Mouse (Mus musculus): Measurements from ENCODE around the gene Ndufc1. TPM values are rescaled to one million over a fixed set of nuclear protein-coding genes. Genes with fewer than 3 reads are reported as not detected.
"Not testable (repeated sequence)": the region's sequence is repeated elsewhere in the genome, so short reads cannot be mapped to it uniquely, and the experiment has no call there.

The Ndufc1 gene
- total and polyA plus RNA-seq, 3 experiments: 115 to 207 TPM; not detected in 1

DNA sequence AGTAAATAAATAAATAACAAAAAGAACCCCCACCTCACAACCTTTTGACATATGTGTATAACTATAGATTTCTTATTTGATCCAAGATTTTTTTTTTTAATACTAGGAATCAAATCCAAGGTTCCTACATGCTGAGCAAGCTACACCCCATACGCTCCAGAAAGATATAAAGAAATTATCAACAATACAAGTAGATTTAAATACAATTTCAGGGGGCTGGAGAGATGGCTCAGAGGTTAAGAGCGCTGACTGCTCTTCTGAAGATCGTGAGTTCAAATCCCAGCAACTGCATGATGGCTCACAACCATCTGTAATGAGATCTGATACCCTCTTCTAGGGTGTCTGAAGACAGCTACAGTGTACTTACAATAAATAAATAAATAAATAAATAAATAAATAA is 15.8 kb downstream of the Ndufc1 start:
- not testable (repeated sequence) for H3K36me3 ChIP-seq (ENCODE audit: control insufficient read depth in 1 of 2, insufficient read depth in 2 of 2, low read length in 2 of 2); H3K9ac ChIP-seq (ENCODE audit: control insufficient read depth, low read depth, low read length, poor library complexity, severe bottlenecking); DNase-seq (ENCODE audit: low read depth, low spot score); H3K4me3 ChIP-seq (ENCODE audit: control insufficient read depth in 1 of 2, insufficient read depth in 1 of 2, low read depth in 2 of 2, low read length in 2 of 2); H3K27me3 ChIP-seq (ENCODE audit: control insufficient read depth in 1 of 2, insufficient read depth in 2 of 2, low read length in 2 of 2); H3K9me3 ChIP-seq (replicated peaks; ENCODE audit: insufficient read depth, low read length); H3K27ac ChIP-seq (ENCODE audit: control insufficient read depth, low read depth, low read length); H3K79me2 ChIP-seq (ENCODE audit: control insufficient read depth, insufficient read depth, low read length, poor library complexity)
- peak; percentile 78 for TF ChIP-seq TBP (IDR thresholded peaks at IDR 0.05; ENCODE audit: low read depth, low read length)
- peaks cover 3 to 11% of the 10 kb centered on the region in 2 experiments; a peak in 3 of 4 replicates for H3K4me1 ChIP-seq (ENCODE audit: control insufficient read depth in 1 of 2, insufficient read depth in 2 of 2, low read length in 2 of 2)

GRCm38 (mm10) chr3:51391591-51391990 is 17.2 kb downstream of the Ndufc1 start:
- no peaks in the 10 kb centered on the region for H3K79me2 ChIP-seq (ENCODE audit: control insufficient read depth, insufficient read depth, low read length, poor library complexity)

DNA sequence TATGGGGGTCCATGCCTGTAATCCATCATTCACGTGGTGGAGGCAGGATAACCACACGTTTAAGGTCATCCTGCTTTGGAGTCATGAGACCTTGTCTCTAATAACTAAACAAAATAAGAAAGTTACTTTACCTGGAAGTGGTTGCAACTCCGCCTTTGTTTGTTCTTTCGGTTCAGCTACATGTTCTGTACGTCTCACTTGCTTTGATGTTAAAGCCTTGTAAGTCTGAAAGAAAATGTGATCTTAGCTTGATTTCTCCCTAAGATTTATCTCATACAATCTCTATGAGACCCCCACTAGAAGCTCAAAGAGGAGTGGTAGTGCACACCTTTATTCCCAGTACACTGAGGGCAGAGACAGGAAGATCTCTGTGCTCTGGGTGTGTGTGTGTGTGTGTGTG is 17.7 kb downstream of the Ndufc1 start:
- Histone ChIP-seq H3K9ac (ENCODE audit: control insufficient read depth, low read depth, low read length, poor library complexity, severe bottlenecking) (no peak overlapping the region), H3K36me3 (ENCODE audit: control insufficient read depth in 1 of 2, insufficient read depth in 2 of 2, low read length in 2 of 2) (peaks cover 0 to 11% of the 10 kb centered on the region in 2 experiments; a peak in 2 of 4 replicates), H3K27me3 (ENCODE audit: control insufficient read depth in 1 of 2, insufficient read depth in 2 of 2, low read length in 2 of 2) (no peaks in the 10 kb centered on the region), H3K4me3 (ENCODE audit: control insufficient read depth in 1 of 2, insufficient read depth in 1 of 2, low read depth in 2 of 2, low read length in 2 of 2) (no peak overlapping the region), H3K27ac (ENCODE audit: control insufficient read depth, low read depth, low read length) (no peak overlapping the region), H3K79me2 (ENCODE audit: control insufficient read depth, insufficient read depth, low read length, poor library complexity) (no peaks in the 10 kb centered on the region), H3K9me3 (replicated peaks; ENCODE audit: insufficient read depth, low read length) (no peaks in the 10 kb centered on the region), H3K4me1 (ENCODE audit: control insufficient read depth in 1 of 2, insufficient read depth in 2 of 2, low read length in 2 of 2) (peaks cover 3 to 11% of the 10 kb centered on the region in 2 experiments; a peak in 3 of 4 replicates)
- TF ChIP-seq CHD1 (IDR thresholded peaks at IDR 0.05; ENCODE audit: low read depth, low read length) (no peak), MEF2A (IDR thresholded peaks at IDR 0.05; ENCODE audit: extremely low read depth, insufficient replicate concordance, low read depth, low read length, poor library complexity, severe bottlenecking) (no peak), TAL1 (IDR thresholded peaks at IDR 0.05; ENCODE audit: low read length) (no peak), POLR2AphosphoS5 (IDR thresholded peaks at IDR 0.05; ENCODE audit: borderline replicate concordance, low read depth, low read length) (no peak), MAZ (IDR thresholded peaks at IDR 0.05; ENCODE audit: low read depth, low read length) (no peak), CTCF (IDR thresholded peaks at IDR 0.05 in 2 of 3, conservative IDR thresholded peaks at IDR 0.05 in 1 of 3; ENCODE audit: control insufficient read depth in 1 of 3, insufficient read depth in 1 of 3, low read depth in 2 of 3, low read length in 3 of 3, poor library complexity in 1 of 3, severe bottlenecking in 1 of 3) (no peak), ETS1 (IDR thresholded peaks at IDR 0.05; ENCODE audit: low read depth, low read length) (no peak), BHLHE40 (IDR thresholded peaks at IDR 0.05; ENCODE audit: borderline replicate concordance, low read depth, low read length) (no peak), ZKSCAN1 (IDR thresholded peaks at IDR 0.05; ENCODE audit: low read depth, low read length) (no peak), MYB (IDR thresholded peaks at IDR 0.05; ENCODE audit: low read depth, low read length) (no peak)
- no peak for DNase-seq (ENCODE audit: low read depth, low spot score)

More at GRCm38 (mm10) chr3:51391591-51391990, 17.2 kb downstream of the Ndufc1 start:
- Histone ChIP-seq H3K9ac (ENCODE audit: control insufficient read depth, low read depth, low read length, poor library complexity, severe bottlenecking) (no peak overlapping the region), H3K4me1 (ENCODE audit: control insufficient read depth in 1 of 2, insufficient read depth in 2 of 2, low read length in 2 of 2) (peaks cover 3 to 11% of the 10 kb centered on the region in 2 experiments; a peak in 3 of 4 replicates), H3K27ac (ENCODE audit: control insufficient read depth, low read depth, low read length) (no peak overlapping the region), H3K36me3 (ENCODE audit: control insufficient read depth in 1 of 2, insufficient read depth in 2 of 2, low read length in 2 of 2) (peaks cover 0 to 12% of the 10 kb centered on the region in 2 experiments; a peak in 2 of 4 replicates), H3K27me3 (ENCODE audit: control insufficient read depth in 1 of 2, insufficient read depth in 2 of 2, low read length in 2 of 2) (no peaks in the 10 kb centered on the region), H3K4me3 (ENCODE audit: control insufficient read depth in 1 of 2, insufficient read depth in 1 of 2, low read depth in 2 of 2, low read length in 2 of 2) (no peak overlapping the region), H3K9me3 (replicated peaks; ENCODE audit: insufficient read depth, low read length) (no peaks in the 10 kb centered on the region)
- TF ChIP-seq HCFC1 (IDR thresholded peaks at IDR 0.05; ENCODE audit: low read depth, low read length) (no peak), RCOR1 (IDR thresholded peaks at IDR 0.05; ENCODE audit: low read depth, low read length) (no peak), GATA1 (IDR thresholded peaks at IDR 0.05; ENCODE audit: low read depth, low read length) (no peak), JUND (IDR thresholded peaks at IDR 0.05; ENCODE audit: low read depth, low read length) (no peak)
- DNase-seq (ENCODE audit: low read depth, low spot score): no peak
